Mouse (Mus musculus): ENCODE data around the gene Hspa1a. TPM values are rescaled to one million over a fixed set of nuclear protein-coding genes. Genes with fewer than 3 reads are reported as not detected.
"Not testable (repeated sequence)": the region's sequence is repeated elsewhere in the genome, so short reads cannot be mapped to it uniquely, and the experiment has no call there.

The Hspa1a gene
- polyA plus RNA-seq, 1 experiment from 2014 or later: 0.94 TPM

DNA sequence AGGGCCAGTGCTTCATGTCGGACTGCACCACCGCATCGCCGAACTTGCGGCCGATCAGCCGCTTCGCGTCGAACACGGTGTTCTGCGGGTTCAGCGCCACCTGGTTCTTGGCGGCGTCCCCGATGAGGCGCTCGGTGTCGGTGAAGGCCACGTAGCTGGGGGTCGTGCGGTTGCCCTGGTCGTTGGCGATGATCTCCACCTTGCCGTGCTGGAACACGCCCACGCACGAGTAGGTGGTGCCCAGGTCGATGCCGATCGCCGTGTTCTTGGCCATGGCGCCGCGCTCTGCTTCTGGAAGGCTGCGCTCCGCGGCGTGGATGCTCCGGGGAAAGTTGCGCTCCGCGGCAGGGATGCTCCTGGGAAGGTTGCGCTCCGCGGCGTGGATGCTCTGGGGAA lies 13.2 kb downstream of the Hspa1a start:
- Histone ChIP-seq H3K27ac (0 out of 2 replicates have a peak overlapping the region, but pooled peaks have one; percentile 92), H3K4me1 (peaks cover 12% of the 10 kb centered on the region), H3K4me3 (peak overlapping the region; percentile 62), H3K27me3 (ENCODE audit: poor library complexity, severe bottlenecking) (peaks cover 63% of the 10 kb centered on the region)
- not testable (repeated sequence) for DNase-seq (ENCODE audit: extremely low spot score, low spot score); H3K9me3 ChIP-seq; H3K36me3 ChIP-seq (replicated peaks)
- under 1% methylated on average over 35 of the region's 47 CpGs for WGBS

GRCm38 (mm10) chr17:34957966-34958365 lies 14.0 kb downstream of the Hspa1a start:
- not testable (repeated sequence) for H3K4me3 ChIP-seq; H3K27ac ChIP-seq; H3K9me3 ChIP-seq; DNase-seq (ENCODE audit: extremely low spot score, low spot score); H3K36me3 ChIP-seq (replicated peaks)
- 36% methylated on average over 26 of the region's 40 CpGs for WGBS
- Histone ChIP-seq H3K27me3 (ENCODE audit: poor library complexity, severe bottlenecking) (peaks cover 63% of the 10 kb centered on the region), H3K4me1 (peaks cover 12% of the 10 kb centered on the region)

DNA sequence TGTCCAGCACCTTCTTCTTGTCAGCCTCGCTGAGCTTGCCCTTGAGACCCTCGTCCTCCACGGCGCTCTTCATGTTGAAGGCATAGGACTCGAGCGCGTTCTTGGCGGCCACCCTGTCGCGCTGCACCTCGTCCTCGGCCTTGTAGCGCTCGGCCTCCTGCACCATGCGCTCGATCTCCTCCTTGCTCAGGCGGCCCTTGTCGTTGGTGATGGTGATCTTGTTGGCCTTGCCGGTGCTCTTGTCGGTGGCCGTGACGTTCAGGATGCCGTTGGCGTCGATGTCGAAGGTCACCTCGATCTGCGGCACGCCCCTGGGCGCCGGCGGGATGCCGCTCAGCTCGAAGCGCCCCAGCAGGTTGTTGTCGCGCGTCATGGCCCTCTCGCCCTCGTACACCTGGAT lies 14.7 kb downstream of the Hspa1a start:
- not testable (repeated sequence) for H3K9me3 ChIP-seq; H3K4me3 ChIP-seq; H3K36me3 ChIP-seq (replicated peaks); H3K27ac ChIP-seq; DNase-seq (ENCODE audit: extremely low spot score, low spot score)
- Histone ChIP-seq H3K27me3 (ENCODE audit: poor library complexity, severe bottlenecking) (peaks cover 56% of the 10 kb centered on the region), H3K4me1 (peaks cover 12% of the 10 kb centered on the region)
- WGBS: 28% methylated on average over 39 of the region's 40 CpGs

DNA sequence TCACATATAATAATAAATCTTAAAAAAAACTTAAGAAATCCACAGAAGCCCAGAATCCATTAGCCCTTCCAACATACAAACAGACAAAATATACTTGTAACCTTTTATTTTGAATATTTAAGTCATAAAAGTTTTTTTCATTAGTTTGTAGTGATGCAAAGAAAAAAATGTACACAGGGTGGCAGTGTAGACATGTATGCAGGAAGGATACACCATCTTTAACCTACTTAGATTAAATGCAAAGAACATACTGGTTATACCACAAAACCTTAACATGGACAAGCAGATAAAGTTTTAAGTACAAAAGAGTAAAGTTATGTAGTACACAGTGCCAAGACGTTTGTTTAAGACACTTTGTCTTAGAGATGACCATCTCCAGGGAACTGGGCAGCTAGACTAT lies 15.6 kb downstream of the Hspa1a start:
- Histone ChIP-seq H3K4me1 (peaks cover 12% of the 10 kb centered on the region), H3K36me3 (replicated peaks) (peaks cover 6% of the 10 kb centered on the region), H3K27ac (no peak overlapping the region), H3K4me3 (no peak overlapping the region), H3K27me3 (ENCODE audit: poor library complexity, severe bottlenecking) (peaks cover 47% of the 10 kb centered on the region), H3K9me3 (no peaks in the 10 kb centered on the region)
- DNase-seq (ENCODE audit: extremely low spot score, low spot score): no peak
- WGBS: 51% methylated on average over 1 of the region's 1 CpGs

DNA sequence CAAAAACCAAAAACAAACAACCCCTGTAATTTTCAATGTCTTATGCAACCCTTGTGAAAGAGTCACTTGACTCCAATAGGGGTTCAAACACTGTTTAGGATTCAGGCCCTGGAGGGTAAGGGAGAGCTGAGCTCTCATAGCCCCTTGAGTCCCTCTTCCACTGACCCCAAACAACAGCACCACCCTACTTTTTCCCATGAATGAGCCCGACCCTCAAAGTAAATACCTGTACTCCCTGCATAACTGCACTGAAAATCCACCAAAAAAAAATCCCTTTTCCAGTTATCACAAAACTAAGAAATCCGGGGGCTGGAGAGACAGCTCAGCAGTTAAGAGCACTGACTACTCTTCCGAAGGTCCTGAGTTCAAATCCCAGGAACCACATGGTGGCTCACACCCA lies 16.1 kb downstream of the Hspa1a start:
- peaks cover 15% of the 10 kb centered on the region for H3K4me1 ChIP-seq
- no peaks in the 10 kb centered on the region for H3K9me3 ChIP-seq
- H3K27ac ChIP-seq: no peak overlapping the region
- peaks cover 11% of the 10 kb centered on the region for H3K36me3 ChIP-seq (replicated peaks)
- no peak overlapping the region for H3K4me3 ChIP-seq
- WGBS: 84% methylated on average over 3 of the region's 3 CpGs
- peaks cover 42% of the 10 kb centered on the region for H3K27me3 ChIP-seq (ENCODE audit: poor library complexity, severe bottlenecking)
- no peak for DNase-seq (ENCODE audit: extremely low spot score, low spot score)

DNA sequence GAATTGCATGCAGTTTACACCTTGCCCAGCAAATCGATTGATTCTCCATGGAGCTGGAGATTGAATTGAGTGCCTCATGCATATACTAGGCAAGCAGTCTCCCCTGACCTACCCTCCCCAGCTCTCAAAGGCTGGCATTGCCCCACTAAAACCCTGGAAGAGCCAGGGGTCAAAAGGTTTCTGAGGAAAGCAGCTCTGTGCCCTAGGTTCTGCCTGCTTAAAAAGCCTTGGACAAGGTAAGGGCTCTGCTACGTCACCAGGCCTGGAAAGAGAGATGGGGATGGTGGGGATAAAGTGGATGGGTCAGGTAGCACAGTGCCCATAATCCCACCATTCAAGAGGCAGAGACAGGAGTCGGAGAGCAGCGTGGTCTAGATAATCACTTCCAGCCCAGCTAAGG lies 17.1 kb downstream of the Hspa1a start:
- no peak for DNase-seq (ENCODE audit: extremely low spot score, low spot score)
- Histone ChIP-seq H3K27me3 (ENCODE audit: poor library complexity, severe bottlenecking) (peaks cover 34% of the 10 kb centered on the region), H3K4me3 (no peak overlapping the region), H3K36me3 (replicated peaks) (peaks cover 21% of the 10 kb centered on the region), H3K27ac (no peak overlapping the region), H3K4me1 (peaks cover 16% of the 10 kb centered on the region), H3K9me3 (no peaks in the 10 kb centered on the region)
- 64% methylated on average over 4 of the region's 4 CpGs for WGBS

- 94% methylated on average over 4 of the region's 4 CpGs for WGBS
- H3K27ac ChIP-seq: no peak overlapping the region
- DNase-seq (ENCODE audit: extremely low spot score, low spot score): no peak
- H3K27me3 ChIP-seq (ENCODE audit: poor library complexity, severe bottlenecking): peaks cover 34% of the 10 kb centered on the region
- H3K36me3 ChIP-seq (replicated peaks): peaks cover 27% of the 10 kb centered on the region
- H3K4me1 ChIP-seq: peaks cover 11% of the 10 kb centered on the region
- H3K4me3 ChIP-seq: no peak overlapping the region
- H3K9me3 ChIP-seq: no peaks in the 10 kb centered on the region
Observed at GRCm38 (mm10) chr17:34953904-34954303, 18.1 kb downstream of the Hspa1a start.

DNA sequence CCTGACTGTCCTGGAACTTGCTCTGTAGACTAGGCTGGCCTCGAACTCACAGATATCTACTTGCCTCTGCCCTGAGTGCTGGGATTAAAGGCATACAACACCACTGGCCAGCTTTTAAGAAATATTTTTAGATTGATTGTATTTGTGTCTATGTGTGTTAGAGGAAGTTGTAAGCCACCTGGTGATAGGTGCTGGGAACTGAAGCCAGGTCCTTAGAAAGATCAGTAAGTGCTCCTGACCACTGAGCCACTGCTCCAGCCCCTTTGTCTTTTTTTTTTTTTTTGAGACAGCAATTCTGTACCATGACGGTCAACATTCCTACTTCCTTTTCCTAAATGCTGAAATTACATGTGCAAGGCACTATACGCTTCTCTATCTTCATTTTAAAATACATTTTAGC lies 18.7 kb downstream of the Hspa1a start:
- WGBS: 91% methylated on average over 3 of the region's 3 CpGs
- H3K9me3 ChIP-seq: no peaks in the 10 kb centered on the region
- peak overlapping the region; percentile 98; the same call in 1 of the 2 replicates for H3K4me3 ChIP-seq

GRCm38 (mm10) chr17:34952378-34953040 lies 19.4 kb downstream of the Hspa1a start:
- peaks cover 11% of the 10 kb centered on the region for H3K4me1 ChIP-seq
- H3K27me3 ChIP-seq (ENCODE audit: poor library complexity, severe bottlenecking): peaks cover 30% of the 10 kb centered on the region
- H3K9me3 ChIP-seq: no peaks in the 10 kb centered on the region
- peak; percentile 88 for DNase-seq (ENCODE audit: extremely low spot score, low spot score)
- H3K36me3 ChIP-seq (replicated peaks): peaks cover 27% of the 10 kb centered on the region
- H3K27ac ChIP-seq: peak overlapping the region; percentile 97
- peak overlapping the region; percentile 98 for H3K4me3 ChIP-seq
- under 1% methylated on average over 23 of the region's 23 CpGs for WGBS

More for the DNA sequence above, 18.7 kb downstream of the Hspa1a start:
- peak overlapping the region; percentile 97 for H3K27ac ChIP-seq
- DNase-seq (ENCODE audit: extremely low spot score, low spot score): no peak
- peaks cover 27% of the 10 kb centered on the region for H3K36me3 ChIP-seq (replicated peaks)
- H3K4me1 ChIP-seq: peaks cover 11% of the 10 kb centered on the region
- peaks cover 34% of the 10 kb centered on the region for H3K27me3 ChIP-seq (ENCODE audit: poor library complexity, severe bottlenecking)

- under 1% methylated on average over 29 of the region's 29 CpGs for WGBS
- Histone ChIP-seq H3K27me3 (ENCODE audit: poor library complexity, severe bottlenecking) (peaks cover 23% of the 10 kb centered on the region), H3K36me3 (replicated peaks) (peaks cover 27% of the 10 kb centered on the region), H3K27ac (peak overlapping the region; percentile 97), H3K4me3 (peak overlapping the region; percentile 98), H3K4me1 (peaks cover 11% of the 10 kb centered on the region), H3K9me3 (no peaks in the 10 kb centered on the region)
- peak; percentile 23 for DNase-seq (ENCODE audit: extremely low spot score, low spot score)
Observed at GRCm38 (mm10) chr17:34951636-34952377, 20.1 kb downstream of the Hspa1a start.

DNA sequence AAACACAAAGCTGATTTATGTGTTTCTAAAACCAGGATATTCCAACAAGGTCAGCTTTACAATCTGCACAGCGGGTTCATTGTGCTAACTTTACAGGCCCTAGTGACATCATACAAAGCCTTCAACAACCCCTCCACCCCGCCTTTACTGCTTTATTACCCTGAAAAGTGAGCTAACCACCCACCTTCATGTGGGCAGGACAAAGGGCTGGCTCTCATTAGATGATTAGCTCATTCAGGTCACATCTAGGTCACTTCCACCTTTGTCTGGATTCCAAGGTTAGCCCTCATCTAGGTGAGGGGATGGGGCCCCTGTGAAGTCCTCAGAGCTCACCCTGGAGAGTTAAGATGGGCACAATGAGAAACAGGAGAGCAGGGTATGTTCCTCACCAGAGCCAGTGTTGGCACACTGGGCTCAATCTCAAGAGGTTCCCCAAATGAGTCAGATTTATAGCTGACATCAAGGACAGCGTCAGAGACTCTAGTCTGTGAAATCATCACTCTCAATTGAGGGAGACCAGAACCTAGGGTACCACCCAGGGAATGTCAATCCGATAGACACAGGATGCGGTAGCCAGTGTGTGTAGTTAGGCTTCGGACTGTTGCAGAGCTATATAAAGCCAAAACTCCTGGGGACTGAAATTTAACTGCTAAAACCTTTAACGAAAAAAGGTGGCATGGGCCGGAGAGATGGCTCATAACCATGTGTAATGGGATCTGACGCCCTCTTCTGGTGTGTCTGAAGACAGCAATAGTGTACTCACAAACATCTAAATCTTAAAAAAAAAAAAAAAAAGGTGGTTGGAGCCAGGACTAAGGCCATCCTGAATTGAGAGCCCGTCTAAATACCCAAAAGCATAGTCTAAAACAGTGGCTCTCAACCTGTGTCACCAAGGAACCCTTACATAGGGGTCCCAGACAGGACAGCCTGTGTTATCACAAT lies 21.2 kb downstream of the Hspa1a start:
- H3K4me3 ChIP-seq: peak overlapping the region; percentile 98
- WGBS: 34% methylated on average over 10 of the region's 10 CpGs
- H3K36me3 ChIP-seq (replicated peaks): peaks cover 27% of the 10 kb centered on the region
- H3K27me3 ChIP-seq (ENCODE audit: poor library complexity, severe bottlenecking): peaks cover 13% of the 10 kb centered on the region
- H3K4me1 ChIP-seq: peaks cover 11% of the 10 kb centered on the region
- no peaks in the 10 kb centered on the region for H3K9me3 ChIP-seq
- peak overlapping the region; percentile 97 for H3K27ac ChIP-seq
- DNase-seq (ENCODE audit: extremely low spot score, low spot score): peak; percentile 24

DNA sequence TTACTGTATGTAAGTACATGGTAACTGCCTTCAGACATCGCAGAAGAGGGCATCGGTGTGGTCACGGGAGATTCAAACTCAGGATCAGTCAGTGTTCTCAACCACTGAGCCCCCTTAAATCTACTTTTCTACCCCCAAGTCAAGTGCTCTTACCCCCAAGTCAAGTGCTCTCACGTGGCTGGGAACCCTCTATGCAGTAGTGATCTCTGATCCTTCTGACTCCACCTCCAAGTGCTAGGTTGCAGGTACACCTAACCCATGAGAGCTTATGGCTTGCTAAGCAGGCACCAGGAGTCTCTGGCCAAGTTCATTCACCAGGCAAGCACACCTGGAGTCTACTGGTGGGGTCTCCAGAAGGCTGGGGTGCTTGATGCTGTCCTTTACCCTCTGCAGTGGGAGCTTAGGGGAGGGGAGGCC lies 22.4 kb downstream of the Hspa1a start:
- Histone ChIP-seq H3K4me1 (peaks cover 11% of the 10 kb centered on the region), H3K27me3 (ENCODE audit: poor library complexity, severe bottlenecking) (0 out of 2 replicates have a peak, but pooled peaks cover 1% of the 10 kb centered on the region), H3K27ac (no peak overlapping the region), H3K9me3 (no peaks in the 10 kb centered on the region; the same call in 1 of the 2 replicates), H3K36me3 (replicated peaks) (peaks cover 27% of the 10 kb centered on the region), H3K4me3 (peak overlapping the region; percentile 98)
- DNase-seq (ENCODE audit: extremely low spot score, low spot score): peak; percentile 61
- 40% methylated on average over 4 of the region's 4 CpGs for WGBS
